Mouse (Mus musculus) ES-Bruce4 (cell line): ENCODE measurements around the gene Smarca2. TPM values are rescaled to one million over a fixed set of nuclear protein-coding genes. Genes with fewer than 3 reads are reported as not detected.

Experiments
- H3K27ac ChIP-seq: 2 replicates; pipeline ENCODE4 v1.5.1; 2012; ENCODE audit warnings: low read length, inconsistent platforms; ENCODE audit not compliant: insufficient read depth
- H3K27me3 ChIP-seq: 2 replicates; pipeline ENCODE4 v1.6.1; 2012; ENCODE audit warnings: mild to moderate bottlenecking, low read length, inconsistent platforms; ENCODE audit not compliant: control insufficient read depth, poor library complexity, insufficient read depth, severe bottlenecking
- H3K36me3 ChIP-seq: 2 replicates; pipeline ENCODE4 v1.6.1; 2012; ENCODE audit warnings: inconsistent platforms, mild to moderate bottlenecking, low read length, moderate library complexity; ENCODE audit not compliant: control insufficient read depth, poor library complexity, insufficient read depth, severe bottlenecking
- H3K4me1 ChIP-seq: one replicate; pipeline ENCODE4 v1.8.1; 2011; ENCODE audit warnings: low read length; ENCODE audit not compliant: control insufficient read depth, insufficient read depth
- H3K4me3 ChIP-seq: 2 replicates; pipeline ENCODE4 v1.5.1; 2011; ENCODE audit warnings: low read depth, mild to moderate bottlenecking, low read length
- H3K9ac ChIP-seq: 2 replicates; pipeline ENCODE4 v1.6.1; 2012; ENCODE audit warnings: low read depth, mild to moderate bottlenecking, inconsistent platforms; ENCODE audit not compliant: poor library complexity, severe bottlenecking
- H3K9me3 ChIP-seq: replicated peaks from 2 replicates; pipeline ENCODE4 v1.6.1; 2012; ENCODE audit warnings: mild to moderate bottlenecking, low read length, inconsistent platforms; ENCODE audit not compliant: control insufficient read depth, poor library complexity, insufficient read depth, severe bottlenecking
- CTCF ChIP-seq: IDR thresholded peaks from one replicate; pipeline ENCODE4 v1.8.1; 2011; ENCODE audit warnings: low read depth, low read length
- EP300 ChIP-seq: IDR thresholded peaks from 2 replicates; pipeline ENCODE4 v1.6.1; 2011; ENCODE audit warnings: low read depth, low read length; ENCODE audit not compliant: insufficient read depth
- POLR2A ChIP-seq: IDR thresholded peaks from one replicate; pipeline ENCODE4 v1.8.1; 2011; ENCODE audit warnings: low read length; ENCODE audit not compliant: insufficient read depth
- polyA plus RNA-seq: library from polyadenylated mRNA; stranded (reverse); fragments of >200 nt; gene quantifications from 2 replicates; pipeline ENCODE4 v1.2.4, GENCODE M21; 2011; ENCODE audit warnings: low read depth; ENCODE audit not compliant: missing spikeins, insufficient read depth, insufficient read length

The Smarca2 gene
- polyA plus RNA-seq, 1 experiment, result 4.9 TPM

GRCm38 (mm10) chr19:26609637-26610036 lies 4.8 kb downstream of the Smarca2 start:
- Histone ChIP-seq H3K27me3 (peaks cover 21% of the 10 kb centered on the region), H3K4me1 (no peaks in the 10 kb centered on the region), H3K9me3 (no peaks in the 10 kb centered on the region), H3K9ac (no peak overlapping the region), H3K4me3 (no peak overlapping the region), H3K27ac (no peak overlapping the region), H3K36me3 (no peaks in the 10 kb centered on the region)
- TF ChIP-seq CTCF (no peak), EP300 (no peak), POLR2A (no peak)

DNA sequence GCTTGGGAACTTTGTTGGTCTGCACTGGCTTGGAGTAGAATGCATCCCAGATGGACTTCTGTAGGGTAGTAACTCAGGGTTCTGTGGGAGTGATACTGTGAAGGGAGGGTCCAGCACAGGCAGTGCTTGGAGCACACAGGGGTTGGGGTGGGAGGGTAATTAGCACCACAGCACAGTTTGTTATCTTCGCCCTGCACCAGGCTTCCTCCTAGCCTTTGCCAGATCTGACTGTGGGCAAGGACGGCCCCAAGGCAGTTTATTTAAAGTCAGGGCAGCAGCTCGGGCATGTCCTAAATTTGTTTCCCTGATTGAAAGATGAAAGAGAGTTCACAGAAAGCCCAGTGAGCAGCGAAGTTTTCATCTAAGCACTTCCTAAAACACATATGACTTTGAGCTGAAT lies 8.1 kb downstream of the Smarca2 start:
- Histone ChIP-seq H3K36me3 (no peaks in the 10 kb centered on the region), H3K27me3 (peaks cover 4% of the 10 kb centered on the region), H3K9me3 (no peaks in the 10 kb centered on the region), H3K9ac (no peak overlapping the region), H3K27ac (no peak overlapping the region), H3K4me1 (peaks cover 1% of the 10 kb centered on the region), H3K4me3 (no peak overlapping the region)
- no peak for TF ChIP-seq EP300
- TF ChIP-seq CTCF, result no peak
- no peak for TF ChIP-seq POLR2A

DNA sequence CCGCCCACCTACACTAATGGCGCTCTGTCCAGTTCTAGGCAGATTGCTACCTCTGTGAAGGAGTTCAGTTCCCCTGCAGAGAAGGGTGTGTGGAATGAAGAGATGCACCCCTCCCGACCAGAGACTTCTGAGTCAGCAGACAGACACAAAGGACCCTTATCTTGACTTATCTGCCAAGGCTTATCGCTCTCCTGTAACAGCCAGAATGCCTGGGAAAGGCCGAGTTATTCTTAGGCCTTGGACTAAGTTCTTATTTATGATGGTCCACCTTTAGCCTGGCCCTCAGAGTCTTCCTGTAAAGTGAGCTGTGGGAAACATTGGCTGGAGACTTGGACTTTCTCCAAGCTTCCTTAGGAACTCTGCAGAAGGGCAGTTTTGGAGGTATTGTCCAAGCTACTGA lies 8.8 kb downstream of the Smarca2 start:
- Histone ChIP-seq H3K9ac (no peak overlapping the region), H3K4me3 (no peak overlapping the region), H3K4me1 (peaks cover 1% of the 10 kb centered on the region), H3K36me3 (no peaks in the 10 kb centered on the region), H3K27ac (no peak overlapping the region), H3K27me3 (peaks cover 3% of the 10 kb centered on the region), H3K9me3 (no peaks in the 10 kb centered on the region)
- TF ChIP-seq EP300, result no peak
- TF ChIP-seq CTCF, result no peak
- TF ChIP-seq POLR2A, result no peak

DNA sequence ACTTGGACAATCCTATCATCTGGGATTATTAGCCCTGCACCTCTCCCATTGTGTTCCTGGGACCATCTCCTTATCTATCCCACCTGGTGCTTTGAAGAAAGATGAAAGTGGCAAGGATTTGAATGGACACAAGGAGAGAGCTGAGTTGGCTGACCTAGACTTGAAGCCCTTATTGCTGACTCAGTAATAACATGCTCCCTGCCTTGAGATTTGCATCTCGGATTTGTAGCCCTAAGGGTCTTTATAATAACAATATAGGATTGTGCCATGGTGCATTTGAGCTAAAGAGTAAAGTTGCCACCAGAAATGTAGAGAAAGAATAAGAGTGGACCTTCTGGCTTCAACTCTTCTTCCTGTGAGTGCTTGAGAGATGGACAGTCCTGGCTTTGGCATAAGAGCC lies 11.4 kb downstream of the Smarca2 start:
- Histone ChIP-seq H3K4me1 (peaks cover 1% of the 10 kb centered on the region), H3K9me3 (no peaks in the 10 kb centered on the region), H3K27me3 (no peaks in the 10 kb centered on the region; the same call in 1 of the 2 replicates), H3K4me3 (no peak overlapping the region), H3K9ac (no peak overlapping the region), H3K36me3 (no peaks in the 10 kb centered on the region), H3K27ac (no peak overlapping the region)
- TF ChIP-seq POLR2A, result no peak
- TF ChIP-seq CTCF, result no peak
- no peak for TF ChIP-seq EP300

DNA sequence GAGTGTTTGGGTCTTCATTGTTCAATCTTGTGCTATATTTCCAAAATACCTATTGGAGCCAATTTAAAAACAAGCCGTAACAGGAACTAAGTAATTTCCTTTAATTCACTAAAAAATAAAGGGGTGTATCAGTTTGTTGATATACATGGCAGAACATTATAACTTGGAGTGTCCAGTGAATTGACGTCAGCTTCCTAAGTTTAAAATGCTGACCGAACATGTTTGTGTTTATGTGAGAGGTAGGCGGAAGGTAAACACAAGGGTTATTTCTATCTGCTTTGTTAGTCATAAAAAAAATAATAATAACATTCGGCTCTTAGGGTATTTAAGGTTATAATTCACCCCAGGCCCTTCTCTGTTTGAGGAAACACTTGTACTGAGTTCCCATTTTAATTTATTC lies 12.4 kb downstream of the Smarca2 start:
- Histone ChIP-seq H3K9me3 (no peaks in the 10 kb centered on the region), H3K4me1 (peaks cover 1% of the 10 kb centered on the region), H3K27me3 (no peaks in the 10 kb centered on the region; the same call in 1 of the 2 replicates), H3K4me3 (no peak overlapping the region), H3K36me3 (no peaks in the 10 kb centered on the region), H3K27ac (no peak overlapping the region), H3K9ac (no peak overlapping the region)
- TF ChIP-seq CTCF, result no peak
- TF ChIP-seq POLR2A, result no peak
- no peak for TF ChIP-seq EP300

- H3K9ac ChIP-seq, result no peak overlapping the region
- no peaks in the 10 kb centered on the region for H3K9me3 ChIP-seq
- no peak for TF ChIP-seq EP300
- TF ChIP-seq CTCF, result no peak
- no peak for TF ChIP-seq POLR2A
- H3K27me3 ChIP-seq, result no peaks in the 10 kb centered on the region
- H3K36me3 ChIP-seq, result no peaks in the 10 kb centered on the region
- H3K4me3 ChIP-seq, result no peak overlapping the region
- no peak overlapping the region for H3K27ac ChIP-seq
- no peaks in the 10 kb centered on the region for H3K4me1 ChIP-seq
These were observed 25.9 kb downstream of the Smarca2 start for GRCm38 (mm10) chr19:26630712-26631235.

DNA sequence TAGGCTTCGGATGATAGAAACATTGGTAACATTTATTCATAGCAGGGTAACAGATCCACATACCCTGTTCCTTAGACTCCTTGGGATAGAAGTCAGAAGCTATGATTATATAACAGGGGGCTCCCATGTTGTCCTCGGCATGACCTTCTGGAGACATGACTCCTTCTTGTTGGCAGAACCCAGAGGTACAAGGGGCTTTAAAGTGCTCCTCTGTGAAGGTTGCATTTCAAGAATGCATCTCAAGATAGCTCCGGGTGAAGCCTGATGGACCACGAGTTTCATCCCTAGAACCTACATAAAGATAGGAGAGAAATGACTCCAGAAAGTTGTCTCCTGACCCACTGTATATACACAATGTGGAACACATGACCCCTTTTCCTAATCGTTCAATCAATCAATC lies 27.4 kb downstream of the Smarca2 start:
- no peaks in the 10 kb centered on the region for H3K36me3 ChIP-seq
- no peak overlapping the region for H3K9ac ChIP-seq
- H3K27me3 ChIP-seq, result no peaks in the 10 kb centered on the region
- no peak overlapping the region for H3K4me3 ChIP-seq
- no peaks in the 10 kb centered on the region for H3K9me3 ChIP-seq
- no peak overlapping the region for H3K27ac ChIP-seq
- TF ChIP-seq EP300 (no peak), CTCF (no peak), POLR2A (no peak)
- H3K4me1 ChIP-seq, result no peaks in the 10 kb centered on the region
